Mouse (Mus musculus) fibroblast of lung, adult 2 months (primary cell): ENCODE measurements around the gene Nck1.

Experiments
- DNase-seq: peaks from one replicate; pipeline ENCODE4 v3.0.0-alpha.2; 2011; ENCODE audit warnings: low read depth

The Nck1 gene

GRCm38 (mm10) chr9:100469681-100470080 is 76.3 kb downstream of the Nck1 start:
- no peak for DNase-seq

- no peak for DNase-seq
These were observed 77.8 kb downstream of the Nck1 start for GRCm38 (mm10) chr9:100468151-100468550.

- no peak for DNase-seq
These were observed 78.3 kb downstream of the Nck1 start for GRCm38 (mm10) chr9:100467653-100468052.

- DNase-seq = no peak
These were observed 79.2 kb downstream of the Nck1 start for GRCm38 (mm10) chr9:100466743-100467142.

GRCm38 (mm10) chr9:100465988-100466387 is 79.9 kb downstream of the Nck1 start:
- DNase-seq = no peak

GRCm38 (mm10) chr9:100465380-100465779 is 80.6 kb downstream of the Nck1 start:
- no peak for DNase-seq

- no peak for DNase-seq
These were observed 82.2 kb downstream of the Nck1 start for GRCm38 (mm10) chr9:100463771-100464170.

GRCm38 (mm10) chr9:100462098-100462497 is 83.8 kb downstream of the Nck1 start:
- no peak for DNase-seq

GRCm38 (mm10) chr9:100461671-100462070 is 84.3 kb downstream of the Nck1 start:
- peak; percentile 89 for DNase-seq

- no peak for DNase-seq
These were observed 85.7 kb downstream of the Nck1 start for GRCm38 (mm10) chr9:100460203-100460602.

- DNase-seq = no peak
These were observed 87.8 kb downstream of the Nck1 start for GRCm38 (mm10) chr9:100457971-100458681.

- no peak for DNase-seq
These were observed 91.3 kb downstream of the Nck1 start for GRCm38 (mm10) chr9:100454664-100454993.

- peak; percentile 50 for DNase-seq
These were observed 91.8 kb downstream of the Nck1 start for GRCm38 (mm10) chr9:100453944-100454663.

- no peak for DNase-seq
These were observed 93.5 kb downstream of the Nck1 start for GRCm38 (mm10) chr9:100452432-100452831.

GRCm38 (mm10) chr9:100446059-100446686 is 99.8 kb downstream of the Nck1 start:
- no peak for DNase-seq
